Mouse (Mus musculus) adrenal gland, postnatal 0 days (tissue): ENCODE data around the gene Phrf1. TPM values are rescaled to one million over a fixed set of nuclear protein-coding genes. Genes with fewer than 3 reads are reported as not detected.
A peak's percentile ranks its signal among the peaks of the same experiment; 100 is the strongest.

ENCODE experiments used
- microRNA-seq: library from miRNA; unstranded; fragments of <30 nt; microRNA quantifications from one replicate; pipeline ENCODE4, GENCODE M21; 2016; ENCODE audit warnings: borderline replicate concordance; ENCODE audit not compliant: insufficient number of aligned reads
- polyA plus RNA-seq: library from polyadenylated mRNA; unstranded; fragments of >200 nt; fragmentation: Nextera tagmentation; extraction: Ambion mirVana; gene quantifications from 2 replicates; pipeline ENCODE4 v1.2.1, GENCODE M21; 2015

Gene Phrf1
- 17.0 and 25.2 TPM in 2 replicates for polyA plus RNA-seq

GRCm38 (mm10) chr7:141228279-141229067 lies at the start of gene Phrf1:
Gene Phrf1, plus strand, starts transcription at chr7:141228784.

GRCm38 (mm10) chr7:141193948-141194347 lies 34.6 kb upstream of the Phrf1 start, which contains the start of the genes Hras and Lrrc56:
Gene Hras, minus strand, starts transcription at chr7:141194005.
Gene Lrrc56, plus strand, starts transcription at chr7:141194157.

GRCm38 (mm10) chr7:141213605-141214235 lies 14.9 kb upstream of the Phrf1 start, which contains the start of gene Lmntd2:
Gene Lmntd2, minus strand, starts transcription at chr7:141214080.

GRCm38 (mm10) chr7:141215101-141215879 lies 13.3 kb upstream of the Phrf1 start, which contains the start of gene Rassf7:
Gene Rassf7, plus strand, starts transcription at chr7:141215860.

GRCm38 (mm10) chr7:141265739-141266561 lies 37.4 kb downstream of the Phrf1 start, which contains the start of gene Irf7:
Gene Irf7, minus strand, starts transcription at chr7:141266481.

GRCm38 (mm10) chr7:141276546-141276945 lies 48.0 kb downstream of the Phrf1 start, which contains the start of gene Cdhr5:
Gene Cdhr5, minus strand, starts transcription at chr7:141276786.

GRCm38 (mm10) chr7:141278766-141279590 lies 50.4 kb downstream of the Phrf1 start, which contains the start of gene Sct:
Gene Sct, minus strand, starts transcription at chr7:141279133.

GRCm38 (mm10) chr7:141291921-141292582 lies 63.5 kb downstream of the Phrf1 start, which contains the start of gene Drd4:
Gene Drd4, plus strand, starts transcription at chr7:141292006.

Small RNA genes within 50 kb of the gene (microRNA-seq; reads per million reads assigned to microRNA genes)
- gene Mir210 = 697 reads per million, percentile 71 among the genes with 10 or more reads in this experiment

Other genes with a start within 250 kb of the Phrf1 start
- 482 and 553 TPM in 2 replicates for gene Ifitm3, start 218.0 kb upstream of the Phrf1 start, polyA plus RNA-seq
- gene Ifitm6, start 210.9 kb upstream of the Phrf1 start, polyA plus RNA-seq = 4.0 and 7.5 TPM in 2 replicates
- not detected in 2 replicates for gene Gm17387, start 199.7 kb upstream of the Phrf1 start, polyA plus RNA-seq
- 5.1 and 7.9 TPM in 2 replicates for gene B4galnt4, start 167.7 kb upstream of the Phrf1 start, polyA plus RNA-seq
- gene Pkp3, start 150.6 kb upstream of the Phrf1 start, polyA plus RNA-seq = 1.1 and 2.5 TPM in 2 replicates
- gene Sigirr, start 128.2 kb upstream of the Phrf1 start, polyA plus RNA-seq = 2.7 and 4.5 TPM in 2 replicates
- 0.66 and 1.0 TPM in 2 replicates for gene Ano9, start 111.0 kb upstream of the Phrf1 start, polyA plus RNA-seq
- 40.8 and 60.7 TPM in 2 replicates for gene Ptdss2, start 106.4 kb upstream of the Phrf1 start, polyA plus RNA-seq
- gene Rnh1, start 55.9 kb upstream of the Phrf1 start, polyA plus RNA-seq = 184 and 236 TPM in 2 replicates
- 75.5 and 78.9 TPM in 2 replicates for gene Hras, start 34.8 kb upstream of the Phrf1 start, polyA plus RNA-seq
- 3.9 and 6.0 TPM in 2 replicates for gene Lrrc56, start 34.6 kb upstream of the Phrf1 start, polyA plus RNA-seq
- 0.32 and 1.2 TPM in 2 replicates for gene Lmntd2, start 14.7 kb upstream of the Phrf1 start, polyA plus RNA-seq
- 16.4 and 24.5 TPM in 2 replicates for gene Rassf7, start 12.9 kb upstream of the Phrf1 start, polyA plus RNA-seq
- gene Irf7, start 37.7 kb downstream of the Phrf1 start, polyA plus RNA-seq = 17.1 and 28.5 TPM in 2 replicates
- 3.5 and 5.3 TPM in 2 replicates for gene Cdhr5, start 48.0 kb downstream of the Phrf1 start, polyA plus RNA-seq
- 9.1 and 10.6 TPM in 2 replicates for gene Sct, start 50.3 kb downstream of the Phrf1 start, polyA plus RNA-seq
- 0.19 and 0.25 TPM in 2 replicates for gene Drd4, start 63.2 kb downstream of the Phrf1 start, polyA plus RNA-seq
- 57.4 and 71.3 TPM in 2 replicates for gene Deaf1, start 98.9 kb downstream of the Phrf1 start, polyA plus RNA-seq
- 21.9 and 39.5 TPM in 2 replicates for gene Tmem80, start 99.0 kb downstream of the Phrf1 start, polyA plus RNA-seq
- 4.6 and 5.3 TPM in 2 replicates for gene Eps8l2, start 110.1 kb downstream of the Phrf1 start, polyA plus RNA-seq
- gene Taldo1, start 163.4 kb downstream of the Phrf1 start, polyA plus RNA-seq = 338 and 567 TPM in 2 replicates
- gene Gatd1, start 185.4 kb downstream of the Phrf1 start, polyA plus RNA-seq = 39.9 and 53.4 TPM in 2 replicates
- 5.0 and 17.0 TPM in 2 replicates for gene Cend1, start 200.7 kb downstream of the Phrf1 start, polyA plus RNA-seq
- 18.6 and 27.0 TPM in 2 replicates for gene Slc25a22, start 209.1 kb downstream of the Phrf1 start, polyA plus RNA-seq
- 2.4 and 2.8 TPM in 2 replicates for gene Pidd1, start 215.2 kb downstream of the Phrf1 start, polyA plus RNA-seq
- 916 and 984 TPM in 2 replicates for gene Rplp2, start 218.6 kb downstream of the Phrf1 start, polyA plus RNA-seq
- gene Pnpla2, start 226.4 kb downstream of the Phrf1 start, polyA plus RNA-seq = 37.4 and 82.9 TPM in 2 replicates
- gene Cracr2b, start 232.3 kb downstream of the Phrf1 start, polyA plus RNA-seq = 13.3 and 17.8 TPM in 2 replicates
- gene Cd151, start 238.6 kb downstream of the Phrf1 start, polyA plus RNA-seq = 79.0 and 90.1 TPM in 2 replicates
- gene Polr2l, start 246.3 kb downstream of the Phrf1 start, polyA plus RNA-seq = 63.7 and 105 TPM in 2 replicates
- gene Tspan4, start 246.5 kb downstream of the Phrf1 start, polyA plus RNA-seq = 141 and 186 TPM in 2 replicates